Mouse (Mus musculus) MEL (cell line): ENCODE results near the gene 2900011O08Rik. TPM values are rescaled to one million over a fixed set of nuclear protein-coding genes. Genes with fewer than 3 reads are reported as not detected.

ENCODE experiments used
- DNase-seq: peaks from one replicate; pipeline ENCODE4 v3.0.0; 2011; ENCODE audit warnings: low read depth, low spot score
- H3K27ac ChIP-seq: 2 replicates; pipeline ENCODE4 v1.5.1; 2012; ENCODE audit warnings: low read depth, mild to moderate bottlenecking, control low read depth, low read length, moderate library complexity; ENCODE audit not compliant: control insufficient read depth
- H3K27me3 ChIP-seq, 2 experiments: fragments of 150-350 bp in 1 of 2; sonication (generic) in 1 of 2; 2 replicates each; pipeline ENCODE4 v1.6.1; 2012; ENCODE audit warnings: low read length in 2 of 2, mild to moderate bottlenecking in 2 of 2, improper control_type of control experiment in 1 of 2, moderate library complexity in 1 of 2; ENCODE audit not compliant: insufficient read depth in 2 of 2, control insufficient read depth in 1 of 2
- H3K36me3 ChIP-seq, 2 experiments: 2 replicates each; pipeline ENCODE4 v1.6.1; 2012 to 2014; ENCODE audit warnings: low read length in 2 of 2, improper control_type of control experiment in 1 of 2, inconsistent platforms in 1 of 2, mild to moderate bottlenecking in 1 of 2; ENCODE audit not compliant: insufficient read depth in 2 of 2, control insufficient read depth in 1 of 2
- H3K4me1 ChIP-seq, 2 experiments: fragments of 150-350 bp in 1 of 2; sonication (generic) in 1 of 2; 2 replicates each; pipeline ENCODE4 v1.6.1; 2012; ENCODE audit warnings: low read length in 2 of 2, improper control_type of control experiment in 1 of 2, mild to moderate bottlenecking in 1 of 2; ENCODE audit not compliant: insufficient read depth in 2 of 2, control insufficient read depth in 1 of 2
- H3K4me3 ChIP-seq, 2 experiments: fragments of 150-350 bp in 1 of 2; sonication (generic) in 1 of 2; 2 replicates each; pipeline ENCODE4 v1.5.1; 2012; ENCODE audit warnings: low read depth in 2 of 2, low read length in 2 of 2, mild to moderate bottlenecking in 2 of 2, moderate library complexity in 2 of 2, control low read depth in 1 of 2, improper control_type of control experiment in 1 of 2; ENCODE audit not compliant: control insufficient read depth in 1 of 2, insufficient read depth in 1 of 2
- H3K79me2 ChIP-seq: 2 replicates; pipeline ENCODE4 v1.6.1; 2012; ENCODE audit warnings: mild to moderate bottlenecking, low read length, moderate library complexity; ENCODE audit not compliant: control insufficient read depth, poor library complexity, insufficient read depth
- H3K9ac ChIP-seq: 2 replicates; pipeline ENCODE4 v1.6.1; 2012; ENCODE audit warnings: low read depth, mild to moderate bottlenecking, control low read depth, low read length, moderate library complexity; ENCODE audit not compliant: control insufficient read depth, poor library complexity, severe bottlenecking
- H3K9me3 ChIP-seq: fragments of 150-350 bp; sonication (generic); replicated peaks from 2 replicates; pipeline ENCODE4 v1.6.1; 2012; ENCODE audit warnings: mild to moderate bottlenecking, low read length, improper control_type of control experiment, moderate library complexity; ENCODE audit not compliant: insufficient read depth
- CHD1 ChIP-seq: IDR thresholded peaks from 2 replicates; pipeline ENCODE4 v1.6.1; 2012; ENCODE audit warnings: low read depth, mild to moderate bottlenecking, inconsistent platforms, low read length, improper control_type of control experiment
- HCFC1 ChIP-seq: IDR thresholded peaks from 2 replicates; pipeline ENCODE4 v1.6.1; 2012; ENCODE audit warnings: low read depth, mild to moderate bottlenecking, inconsistent platforms, low read length, improper control_type of control experiment, moderate library complexity
- JUND ChIP-seq: IDR thresholded peaks from 2 replicates; pipeline ENCODE4 v1.6.1; 2011; ENCODE audit warnings: low read depth, mild to moderate bottlenecking, improper control_type of control experiment, low read length
- KAT2A ChIP-seq: conservative IDR thresholded peaks from 2 replicates; pipeline ENCODE4 v1.6.1; 2012; ENCODE audit warnings: low read depth, low read length, improper control_type of control experiment, inconsistent platforms
- MAZ ChIP-seq: IDR thresholded peaks from 2 replicates; pipeline ENCODE4 v1.6.1; 2012; ENCODE audit warnings: low read depth, mild to moderate bottlenecking, inconsistent platforms, low read length, improper control_type of control experiment
- MXI1 ChIP-seq: IDR thresholded peaks from 2 replicates; pipeline ENCODE4 v1.6.1; 2011; ENCODE audit warnings: mild to moderate bottlenecking, low read depth, low read length, improper control_type of control experiment
- MYB ChIP-seq: IDR thresholded peaks from 2 replicates; pipeline ENCODE4 v1.6.1; 2011; ENCODE audit warnings: mild to moderate bottlenecking, low read depth, low read length, improper control_type of control experiment
- NELFE ChIP-seq: IDR thresholded peaks from 2 replicates; pipeline ENCODE4 v1.6.1; 2011; ENCODE audit warnings: low read depth, low read length, improper control_type of control experiment
- NRF1 ChIP-seq: IDR thresholded peaks from 2 replicates; pipeline ENCODE4 v1.6.1; 2014; ENCODE audit warnings: low read depth, mild to moderate bottlenecking, inconsistent platforms, low read length, improper control_type of control experiment, moderate library complexity; ENCODE audit not compliant: poor library complexity, insufficient read depth, severe bottlenecking
- POLR2A ChIP-seq, 2 experiments: IDR thresholded peaks; 2 replicates each; pipeline ENCODE4 v1.6.1; 2011 to 2012; ENCODE audit warnings: low read length in 2 of 2, mild to moderate bottlenecking in 2 of 2, control low read depth in 1 of 2, improper control_type of control experiment in 1 of 2, low read depth in 1 of 2, moderate library complexity in 1 of 2; ENCODE audit not compliant: control insufficient read depth in 1 of 2, insufficient read depth in 1 of 2, poor library complexity in 1 of 2
- POLR2AphosphoS5 ChIP-seq: IDR thresholded peaks from 2 replicates; pipeline ENCODE4 v1.6.1; 2012; ENCODE audit warnings: low read depth, borderline replicate concordance, mild to moderate bottlenecking, inconsistent platforms, low read length, moderate library complexity, mixed read lengths
- RCOR1 ChIP-seq: IDR thresholded peaks from 2 replicates; pipeline ENCODE4 v1.6.1; 2012; ENCODE audit warnings: low read depth, mild to moderate bottlenecking, inconsistent platforms, low read length, improper control_type of control experiment
- UBTF ChIP-seq: IDR thresholded peaks from 2 replicates; pipeline ENCODE4 v1.6.1; 2012; ENCODE audit warnings: low read depth, mild to moderate bottlenecking, inconsistent platforms, low read length, improper control_type of control experiment, moderate library complexity, borderline replicate concordance; ENCODE audit not compliant: insufficient read depth
- USF1 ChIP-seq: IDR thresholded peaks from 2 replicates; pipeline ENCODE4 v1.6.1; 2014; ENCODE audit warnings: low read depth, mild to moderate bottlenecking, inconsistent platforms, low read length, improper control_type of control experiment, moderate library complexity
- ZC3H11A ChIP-seq: IDR thresholded peaks from 2 replicates; pipeline ENCODE4 v1.6.1; 2012; ENCODE audit warnings: low read depth, mild to moderate bottlenecking, inconsistent platforms, low read length, improper control_type of control experiment
- ZKSCAN1 ChIP-seq: IDR thresholded peaks from 2 replicates; pipeline ENCODE4 v1.6.1; 2012; ENCODE audit warnings: low read depth, mild to moderate bottlenecking, inconsistent platforms, low read length, improper control_type of control experiment, moderate library complexity
- ZMIZ1 ChIP-seq: IDR thresholded peaks from 2 replicates; pipeline ENCODE4 v1.6.1; 2012; ENCODE audit warnings: low read depth, mild to moderate bottlenecking, inconsistent platforms, low read length, improper control_type of control experiment, moderate library complexity
- ZNF384 ChIP-seq: IDR thresholded peaks from 2 replicates; pipeline ENCODE4 v1.6.1; 2012; ENCODE audit warnings: low read depth, mild to moderate bottlenecking, inconsistent platforms, low read length, improper control_type of control experiment
- polyA plus RNA-seq, 2 experiments: library from polyadenylated mRNA; stranded (reverse) in 1 of 2; unstranded in 1 of 2; fragments of >175 nt in 1 of 2; fragments of >200 nt in 1 of 2; gene quantifications; 2 replicates each; pipeline versions ENCODE4 v1.2.1 to v1.2.4; 2012; ENCODE audit warnings: low replicate concordance in 2 of 2, low read depth in 1 of 2; ENCODE audit not compliant: insufficient read length in 2 of 2, insufficient read depth in 1 of 2, missing spikeins in 1 of 2
- total RNA-seq: library from RNA; depleted of rRNA; stranded (reverse); fragments of 300-350 nt; gene quantifications from 2 replicates; pipeline ENCODE4 v1.2.3, GENCODE M21; 2012

The 2900011O08Rik gene
- total and polyA plus RNA-seq, 3 experiments, result 0.04 TPM; not detected in 2

- no peak for DNase-seq
- H3K27ac ChIP-seq, result no peak overlapping the region
- no peak for TF ChIP-seq NELFE
- no peak for TF ChIP-seq ZC3H11A
- TF ChIP-seq ZKSCAN1, result no peak
- TF ChIP-seq MYB, result no peak
- no peak for TF ChIP-seq ZMIZ1
- TF ChIP-seq HCFC1, result no peak
- TF ChIP-seq RCOR1, result no peak
- TF ChIP-seq NRF1, result no peak
- TF ChIP-seq UBTF, result no peak
- TF ChIP-seq CHD1, result no peak
- TF ChIP-seq, all 39 proteins: peak for 0
These were observed 68.9 kb downstream of the 2900011O08Rik start for GRCm38 (mm10) chr16:14055271-14055670.

GRCm38 (mm10) chr16:14056734-14057133 is 70.3 kb downstream of the 2900011O08Rik start:
- TF ChIP-seq MXI1, result no peak
- TF ChIP-seq CHD1, result no peak
- no peak for TF ChIP-seq JUND
- TF ChIP-seq ZKSCAN1, result no peak
- TF ChIP-seq POLR2AphosphoS5, result no peak
- TF ChIP-seq KAT2A, result no peak
- no peak for TF ChIP-seq USF1
- H3K27me3 ChIP-seq, result no peaks in the 10 kb centered on the region; a peak in 2 of 4 replicates
- no peak for DNase-seq
- H3K4me3 ChIP-seq, result no peak overlapping the region
- H3K27ac ChIP-seq, result no peak overlapping the region
- H3K79me2 ChIP-seq, result no peaks in the 10 kb centered on the region
- no peaks in the 10 kb centered on the region for H3K9me3 ChIP-seq
- H3K9ac ChIP-seq, result no peak overlapping the region
- no peaks in the 10 kb centered on the region; a peak in 1 of 4 replicates for H3K4me1 ChIP-seq
- no peaks in the 10 kb centered on the region for H3K36me3 ChIP-seq

More at GRCm38 (mm10) chr16:14055271-14055670, 68.9 kb downstream of the 2900011O08Rik start:
- Histone ChIP-seq H3K27me3 (no peaks in the 10 kb centered on the region; a peak in 2 of 4 replicates), H3K36me3 (no peaks in the 10 kb centered on the region), H3K9me3 (no peaks in the 10 kb centered on the region), H3K9ac (no peak overlapping the region), H3K79me2 (no peaks in the 10 kb centered on the region), H3K4me3 (no peak overlapping the region), H3K4me1 (no peaks in the 10 kb centered on the region; a peak in 1 of 4 replicates)

- Histone ChIP-seq H3K9me3 (no peaks in the 10 kb centered on the region), H3K27me3 (no peaks in the 10 kb centered on the region; a peak in 1 of 4 replicates), H3K36me3 (no peaks in the 10 kb centered on the region), H3K9ac (no peak overlapping the region), H3K4me3 (no peak overlapping the region), H3K4me1 (no peaks in the 10 kb centered on the region; a peak in 1 of 4 replicates), H3K27ac (no peak overlapping the region), H3K79me2 (no peaks in the 10 kb centered on the region)
- TF ChIP-seq MAZ (no peak), ZNF384 (no peak), POLR2A (IDR thresholded peaks at IDR 0.05; ENCODE audit: control insufficient read depth in 1 of 2, insufficient read depth in 1 of 2, low read depth in 1 of 2, low read length in 2 of 2, poor library complexity in 1 of 2) (no peak)
- no peak for DNase-seq
These were observed 72.1 kb downstream of the 2900011O08Rik start for GRCm38 (mm10) chr16:14058541-14058940.
